Mouse (Mus musculus): ENCODE results near the gene Sars2.

Sars2 gene

GRCm38 (mm10) chr7:28727649-28728340 lies 14.0 kb upstream of the Sars2 start:
- peak; percentile 14 for DNase-seq (ENCODE audit: low spot score)

- DNase-seq (ENCODE audit: low spot score): no peak
Measured at GRCm38 (mm10) chr7:28732341-28733142, 9.2 kb upstream of the Sars2 start.

- DNase-seq (ENCODE audit: low spot score): no peak
Measured at GRCm38 (mm10) chr7:28733211-28733610, 8.6 kb upstream of the Sars2 start.

GRCm38 (mm10) chr7:28735701-28736100 lies 6.1 kb upstream of the Sars2 start:
- no peak for DNase-seq (ENCODE audit: low spot score)

GRCm38 (mm10) chr7:28739829-28740228 lies 2.0 kb upstream of the Sars2 start:
- DNase-seq (ENCODE audit: low spot score): no peak

- DNase-seq (ENCODE audit: low spot score): no peak
Measured at GRCm38 (mm10) chr7:28740949-28741348, 843 bp upstream of the Sars2 start.

- no peak for DNase-seq (ENCODE audit: low spot score)
Measured at GRCm38 (mm10) chr7:28741368-28741708, 454 bp upstream of the Sars2 start.

GRCm38 (mm10) chr7:28749935-28750334 lies 8.1 kb downstream of the Sars2 start:
- DNase-seq (ENCODE audit: low spot score): no peak

- no peak for DNase-seq (ENCODE audit: low spot score)
Measured at GRCm38 (mm10) chr7:28756079-28756478, 14.3 kb downstream of the Sars2 start, which contains the start of gene Ccer2. Gene Ccer2 (plus strand): TSS chr7:28756174.

GRCm38 (mm10) chr7:28758623-28759022 lies 16.8 kb downstream of the Sars2 start:
- DNase-seq (ENCODE audit: low spot score): no peak

- DNase-seq (ENCODE audit: low spot score): no peak
Measured at GRCm38 (mm10) chr7:28761907-28762306, 20.1 kb downstream of the Sars2 start.

- peak; percentile 5 for DNase-seq (ENCODE audit: low spot score)
Measured at GRCm38 (mm10) chr7:28765211-28765610, 23.4 kb downstream of the Sars2 start.

GRCm38 (mm10) chr7:28766173-28766879 lies 24.5 kb downstream of the Sars2 start, which contains the start of gene Sirt2:
Gene Sirt2 (plus strand): TSS chr7:28766735.
- DNase-seq (ENCODE audit: low spot score): peak; percentile 98

GRCm38 (mm10) chr7:28766910-28767309 lies 25.1 kb downstream of the Sars2 start:
- DNase-seq (ENCODE audit: low spot score): peak; percentile 8

- DNase-seq (ENCODE audit: low spot score): no peak
Measured at GRCm38 (mm10) chr7:28767462-28767965, 25.7 kb downstream of the Sars2 start, which contains the start of gene Nfkbib. Gene Nfkbib (minus strand): TSS chr7:28767512.

GRCm38 (mm10) chr7:28769414-28769958 lies 27.7 kb downstream of the Sars2 start:
- DNase-seq (ENCODE audit: low spot score): no peak

GRCm38 (mm10) chr7:28770309-28770708 lies 28.5 kb downstream of the Sars2 start:
- DNase-seq (ENCODE audit: low spot score): no peak

GRCm38 (mm10) chr7:28771867-28772266 lies 30.1 kb downstream of the Sars2 start:
- no peak for DNase-seq (ENCODE audit: low spot score)

- no peak for DNase-seq (ENCODE audit: low spot score)
Measured at GRCm38 (mm10) chr7:28773163-28773562, 31.4 kb downstream of the Sars2 start.

GRCm38 (mm10) chr7:28774164-28774563 lies 32.4 kb downstream of the Sars2 start:
- no peak for DNase-seq (ENCODE audit: low spot score)

GRCm38 (mm10) chr7:28775129-28775528 lies 33.3 kb downstream of the Sars2 start:
- DNase-seq (ENCODE audit: low spot score): no peak

GRCm38 (mm10) chr7:28778825-28779224 lies 37.0 kb downstream of the Sars2 start:
- no peak for DNase-seq (ENCODE audit: low spot score)

All from adipocyte (in vitro differentiated cells).